Mouse (Mus musculus): ENCODE measurements at regions not wholly inside any gene's neighbourhood (a gene's known extent, or its start where the extent isn't known, plus 50 kb on each side); places are given as distances from the start of the nearest gene placed in this dataset.

GRCm38 (mm10) chr5:133744136-133744535 lies 355.4 kb upstream of the Castor2 start:
- 84% methylated on average over 3 of the region's 3 CpGs for WGBS
- Histone ChIP-seq H3K9ac (ENCODE audit: low read depth, low read length) (no peak overlapping the region), H3K9me3 (replicated peaks; ENCODE audit: low read length) (no peaks in the 10 kb centered on the region), H3K4me2 (ENCODE audit: low read length) (no peak overlapping the region), H3K27me3 (ENCODE audit: insufficient read depth, low read length) (no peaks in the 10 kb centered on the region), H3K36me3 (ENCODE audit: insufficient read depth, low read length) (no peaks in the 10 kb centered on the region), H3K4me1 (replicated peaks; ENCODE audit: insufficient read depth, low read length) (no peaks in the 10 kb centered on the region), H3K27ac (no peak overlapping the region), H3K4me3 (replicated peaks; ENCODE audit: low read depth, low read length) (no peak overlapping the region)
- DNase-seq (ENCODE audit: low spot score) = no peak
- no peak for ATAC-seq (replicated peaks; ENCODE audit: low FRiP score, low read depth)
- no peak for TF ChIP-seq CTCF (IDR thresholded peaks at IDR 0.05; ENCODE audit: low read depth)

GRCm38 (mm10) chr5:133743606-133744005 lies 355.9 kb upstream of the Castor2 start:
- 77% methylated on average over 2 of the region's 2 CpGs for WGBS
- no peaks in the 10 kb centered on the region for H3K4me1 ChIP-seq (replicated peaks; ENCODE audit: insufficient read depth, low read length)
- DNase-seq (ENCODE audit: low spot score) (no peak), ATAC-seq (replicated peaks; ENCODE audit: low FRiP score, low read depth) (no peak)
- no peaks in the 10 kb centered on the region for H3K9me3 ChIP-seq (replicated peaks; ENCODE audit: low read length)
- H3K4me3 ChIP-seq (replicated peaks; ENCODE audit: low read depth, low read length) = no peak overlapping the region
- no peaks in the 10 kb centered on the region for H3K27me3 ChIP-seq (ENCODE audit: insufficient read depth, low read length)
- H3K9ac ChIP-seq (ENCODE audit: low read depth, low read length) = no peak overlapping the region
- H3K36me3 ChIP-seq (ENCODE audit: insufficient read depth, low read length) = no peaks in the 10 kb centered on the region
- no peak for TF ChIP-seq CTCF (IDR thresholded peaks at IDR 0.05; ENCODE audit: low read depth)
- H3K27ac ChIP-seq = no peak overlapping the region
- H3K4me2 ChIP-seq (ENCODE audit: low read length) = no peak overlapping the region

- H3K4me1 ChIP-seq (replicated peaks; ENCODE audit: insufficient read depth, low read length) = no peaks in the 10 kb centered on the region
- no peak overlapping the region for H3K9ac ChIP-seq (ENCODE audit: low read depth, low read length)
- no peaks in the 10 kb centered on the region for H3K36me3 ChIP-seq (ENCODE audit: insufficient read depth, low read length)
- H3K27ac ChIP-seq = no peak overlapping the region
- WGBS = 89% methylated on average over 4 of the region's 4 CpGs
- ATAC-seq (replicated peaks; ENCODE audit: low FRiP score, low read depth) = no peak
- TF ChIP-seq CTCF (IDR thresholded peaks at IDR 0.05; ENCODE audit: low read depth) = no peak
- H3K4me2 ChIP-seq (ENCODE audit: low read length) = no peak overlapping the region
- H3K27me3 ChIP-seq (ENCODE audit: insufficient read depth, low read length) = no peaks in the 10 kb centered on the region
- H3K9me3 ChIP-seq (replicated peaks; ENCODE audit: low read length) = no peaks in the 10 kb centered on the region
- DNase-seq (ENCODE audit: low spot score) = no peak
- no peak overlapping the region for H3K4me3 ChIP-seq (replicated peaks; ENCODE audit: low read depth, low read length)
These were observed 367.6 kb upstream of the Castor2 start for GRCm38 (mm10) chr5:133731871-133732270.

- TF ChIP-seq CTCF (IDR thresholded peaks at IDR 0.05; ENCODE audit: low read depth) = no peak
- DNase-seq (ENCODE audit: low spot score) (peak; percentile 4), ATAC-seq (replicated peaks; ENCODE audit: low FRiP score, low read depth) (no peak)
- H3K4me2 ChIP-seq (ENCODE audit: low read length) = no peak overlapping the region
- no peaks in the 10 kb centered on the region for H3K4me1 ChIP-seq (replicated peaks; ENCODE audit: insufficient read depth, low read length)
- no peak overlapping the region for H3K27ac ChIP-seq
- no peaks in the 10 kb centered on the region for H3K9me3 ChIP-seq (replicated peaks; ENCODE audit: low read length)
- no peaks in the 10 kb centered on the region for H3K36me3 ChIP-seq (ENCODE audit: insufficient read depth, low read length)
- no peak overlapping the region for H3K4me3 ChIP-seq (replicated peaks; ENCODE audit: low read depth, low read length)
- H3K27me3 ChIP-seq (ENCODE audit: insufficient read depth, low read length) = no peaks in the 10 kb centered on the region
- 47% methylated on average over 10 of the region's 10 CpGs for WGBS
- H3K9ac ChIP-seq (ENCODE audit: low read depth, low read length) = no peak overlapping the region
These were observed 381.1 kb upstream of the Castor2 start for GRCm38 (mm10) chr5:133718187-133719078.

- Histone ChIP-seq H3K9ac (ENCODE audit: low read depth, low read length) (no peak overlapping the region), H3K4me2 (ENCODE audit: low read length) (no peak overlapping the region), H3K4me3 (replicated peaks; ENCODE audit: low read depth, low read length) (no peak overlapping the region), H3K27me3 (ENCODE audit: insufficient read depth, low read length) (no peaks in the 10 kb centered on the region), H3K36me3 (ENCODE audit: insufficient read depth, low read length) (no peaks in the 10 kb centered on the region), H3K9me3 (replicated peaks; ENCODE audit: low read length) (no peaks in the 10 kb centered on the region), H3K27ac (no peak overlapping the region), H3K4me1 (replicated peaks; ENCODE audit: insufficient read depth, low read length) (no peaks in the 10 kb centered on the region)
- DNase-seq (ENCODE audit: low spot score) = no peak
- no peak for TF ChIP-seq CTCF (IDR thresholded peaks at IDR 0.05; ENCODE audit: low read depth)
- no peak for ATAC-seq (replicated peaks; ENCODE audit: low FRiP score, low read depth)
- 86% methylated on average over 1 of the region's 1 CpGs for WGBS
These were observed 383.7 kb upstream of the Castor2 start for GRCm38 (mm10) chr5:133715830-133716229.

GRCm38 (mm10) chr5:133712652-133713051 lies 386.9 kb upstream of the Castor2 start:
- WGBS = 65% methylated on average over 3 of the region's 3 CpGs
- H3K4me3 ChIP-seq (replicated peaks; ENCODE audit: low read depth, low read length) = no peak overlapping the region

More at GRCm38 (mm10) chr5:133712652-133713051, 386.9 kb upstream of the Castor2 start:
- no peaks in the 10 kb centered on the region for H3K9me3 ChIP-seq (replicated peaks; ENCODE audit: low read length)
- DNase-seq (ENCODE audit: low spot score) = no peak
- no peak for ATAC-seq (replicated peaks; ENCODE audit: low FRiP score, low read depth)
- no peak overlapping the region for H3K4me2 ChIP-seq (ENCODE audit: low read length)
- H3K4me1 ChIP-seq (replicated peaks; ENCODE audit: insufficient read depth, low read length) = no peaks in the 10 kb centered on the region
- TF ChIP-seq CTCF (IDR thresholded peaks at IDR 0.05; ENCODE audit: low read depth) = no peak
- H3K36me3 ChIP-seq (ENCODE audit: insufficient read depth, low read length) = no peaks in the 10 kb centered on the region
- H3K27ac ChIP-seq = no peak overlapping the region
- H3K9ac ChIP-seq (ENCODE audit: low read depth, low read length) = no peak overlapping the region
- H3K27me3 ChIP-seq (ENCODE audit: insufficient read depth, low read length) = no peaks in the 10 kb centered on the region

Measured in kidney, postnatal 0 days (tissue).